In the genomic region with DNA sequence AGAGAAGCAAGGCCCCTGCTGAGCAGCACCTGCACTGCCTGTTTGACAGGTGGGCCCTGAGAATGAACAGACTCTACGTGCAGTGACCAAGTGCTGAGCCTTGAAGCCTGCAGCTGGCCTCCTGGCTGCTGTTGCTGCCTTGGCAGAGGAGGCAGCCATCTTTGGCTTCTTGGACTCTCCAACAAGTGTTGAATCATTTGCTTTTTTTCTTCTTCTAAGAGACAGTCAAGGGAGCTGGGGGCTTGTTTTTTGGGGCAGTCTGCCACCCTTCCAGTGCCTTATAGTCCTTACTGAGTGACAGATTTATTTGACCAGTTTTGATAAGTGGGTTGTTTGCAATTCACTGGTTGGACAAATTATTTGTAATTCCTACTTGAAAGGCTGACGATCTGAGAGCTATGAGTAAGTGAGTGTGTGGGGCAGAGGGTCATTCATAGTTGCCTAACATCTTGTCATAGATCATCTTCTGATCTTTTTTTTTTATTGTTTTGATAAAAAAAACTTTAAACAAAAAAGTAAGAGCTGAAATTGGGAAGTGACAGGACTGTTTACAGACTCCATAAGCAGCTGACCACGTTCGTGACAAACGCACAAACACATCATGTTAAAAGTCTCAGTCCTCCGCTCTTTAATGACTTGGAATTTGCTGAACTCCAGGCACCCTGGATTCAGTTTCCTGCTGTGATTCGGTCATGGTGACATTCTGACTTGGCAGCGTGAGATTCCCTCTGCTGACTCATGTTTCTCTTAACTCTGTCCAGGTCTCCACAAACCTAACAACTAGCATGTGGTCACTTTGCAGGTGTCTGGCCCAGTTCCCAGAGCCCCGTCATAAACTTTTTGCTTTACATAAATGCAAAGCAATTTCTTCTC, we compare ENCODE assay signal across 9 mouse cellular contexts. TPM values are rescaled to one million over a fixed set of nuclear protein-coding genes. Genes with fewer than 3 reads are reported as not detected.
DNase-seq lines count a peak whose midpoint lies in the region; ATAC-seq lines count a peak whose summit lies in the region.
"Had no signal": no experiment of that assay in that cellular context is flagged by ENCODE, and none has a peak within 500 bp of the region (broad histone marks: within the 10 kb centered on the region; RNA-seq: fewer than 3 reads in every experiment).

No protein-coding gene starts in this region.

- no peak overlapping the region for H3K27ac ChIP-seq in neural tube, embryonic 15.5 days (replicated peaks)

- H3K9ac ChIP-seq in neural tube, embryonic 15.5 days (replicated peaks) = no peak overlapping the region

- no peak overlapping the region for H3K4me2 ChIP-seq in neural tube, embryonic 15.5 days

- 75% methylated on average over 9 of the region's 9 CpGs for WGBS in neural tube, embryonic 15.5 days

- no peaks in the 10 kb centered on the region for H3K36me3 ChIP-seq in neural tube, embryonic 15.5 days

- H3K4me1 ChIP-seq in neural tube, embryonic 15.5 days = no peaks in the 10 kb centered on the region

- H3K27me3 ChIP-seq in neural tube, embryonic 15.5 days (replicated peaks) = no peaks in the 10 kb centered on the region

- peak; percentile 43 for DNase-seq in kidney, postnatal 10 days
- DNase-seq in kidney, adult 18-20 months = no peak
- DNase-seq in brain, adult 2 months (ENCODE audit: low read depth, low spot score) = peak; percentile 10
- peak; percentile 67 for DNase-seq in gastrocnemius, postnatal 25 days
- DNase-seq in lung, postnatal 36 days = peak; percentile 51
- DNase-seq in left cerebral cortex, adult 18-20 months (ENCODE audit: low spot score in 2 of 2) = no peak
- DNase-seq in retina, postnatal 1 day = no peak

- H3K4me3 ChIP-seq in neural tube, embryonic 15.5 days (replicated peaks) = no peak overlapping the region

- no peaks in the 10 kb centered on the region for H3K9me3 ChIP-seq in neural tube, embryonic 15.5 days (replicated peaks)

- no peak for ATAC-seq in neural tube, embryonic 15.5 days (ENCODE audit: low FRiP score)
- ATAC-seq: intestine, embryonic 16.5 days had no signal

RNA-seq across cellular contexts. Expression of a gene that starts 47.2 kb away (rescaled TPM):
- not detected for total RNA-seq in gastrocnemius, postnatal 25 days (2021)
- total RNA-seq in left cerebral cortex, adult 18-20 months (2021) = 1 to 10 TPM in 1 of 2 experiments, under 1 TPM in 1; 0.56 to 1.5 TPM
- 11.7 TPM in 1 of 2 replicates, not detected in the other for polyA plus RNA-seq in neural tube, embryonic 15.5 days (2015; fragmentation: Nextera tagmentation; extraction: Ambion mirVana)

Comparison
In these comparisons a context has a peak if more than half of its experiments do, and no peak if none do; other contexts are left out.
1. DNase-seq: peak in kidney, postnatal 10 days (single experiment), brain, adult 2 months (single experiment), gastrocnemius, postnatal 25 days (single experiment) and lung, postnatal 36 days (single experiment); none in kidney, adult 18-20 months (single experiment), left cerebral cortex, adult 18-20 months (0 of 2) and retina, postnatal 1 day (single experiment).